Mouse (Mus musculus) retina, postnatal 7 days (tissue): Measurements from ENCODE around the gene Mtfmt.
A peak's percentile ranks its signal among the peaks of the same experiment; 100 is the strongest.

Experiments used
- DNase-seq: peaks from one replicate; pipeline ENCODE4 v3.0.0-alpha.2; 2012; ENCODE audit warnings: low read depth, low spot score

Gene Mtfmt

DNA sequence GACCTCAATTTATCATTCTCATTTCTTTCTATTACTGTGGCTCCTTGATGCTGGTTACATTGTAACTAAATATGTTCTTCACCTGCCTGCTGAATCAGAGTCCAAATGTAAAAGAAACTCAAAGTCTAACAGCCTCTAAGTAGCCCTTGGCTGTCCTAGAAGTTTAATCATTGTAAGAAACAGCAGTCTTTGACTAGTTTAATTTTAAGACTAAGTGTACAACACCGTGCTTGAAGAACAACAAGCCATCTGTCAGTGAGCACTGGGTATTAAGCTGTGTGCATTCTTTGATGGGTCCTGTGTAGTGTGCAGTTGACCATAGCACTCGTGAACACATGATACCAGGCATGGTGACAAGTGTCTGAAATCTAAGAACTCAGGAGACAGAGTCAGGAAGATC, 8.1 kb upstream of the Mtfmt start:
- DNase-seq = no peak

DNA sequence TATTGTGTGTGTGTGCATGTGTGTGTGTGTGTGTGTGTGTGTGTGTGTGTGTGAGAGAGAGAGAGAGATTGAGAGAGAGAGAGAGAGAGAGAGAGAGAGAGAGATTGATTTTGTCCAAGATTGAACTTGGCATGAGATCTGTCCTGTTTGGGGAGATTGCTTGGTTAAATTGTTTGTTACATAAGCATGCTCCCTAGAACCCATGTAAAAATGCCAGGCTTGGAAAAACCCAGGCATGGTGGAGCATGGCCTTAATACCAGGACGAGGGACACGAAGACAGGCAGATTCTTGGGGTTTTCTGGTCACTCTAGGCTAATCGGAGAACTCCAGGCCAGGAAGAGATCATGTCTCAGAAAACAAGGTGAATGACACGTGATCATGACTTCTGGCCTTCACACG, 7.6 kb upstream of the Mtfmt start:
- no peak for DNase-seq

DNA sequence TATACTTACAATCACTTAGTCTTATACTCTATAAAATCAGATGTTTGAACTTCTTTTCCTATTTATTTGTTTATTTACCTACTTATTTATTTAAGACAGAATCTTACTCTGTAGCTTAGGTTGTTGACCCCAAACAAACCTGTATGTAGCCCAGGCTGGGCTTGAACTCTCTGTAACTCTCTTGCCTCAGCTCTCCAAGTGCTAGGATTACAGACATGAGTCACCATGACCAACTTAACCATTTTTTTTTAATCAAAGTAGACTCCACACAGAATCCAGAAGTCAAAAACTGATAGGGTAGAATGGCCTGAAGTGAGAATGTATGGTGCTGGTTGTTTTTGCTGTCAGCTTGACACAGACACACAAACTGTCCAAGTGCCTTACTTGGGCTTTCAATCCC, 5.2 kb upstream of the Mtfmt start:
- no peak for DNase-seq

GRCm38 (mm10) chr9:65430921-65431320, 4.7 kb upstream of the Mtfmt start:
- no peak for DNase-seq

GRCm38 (mm10) chr9:65432236-65432635, 3.3 kb upstream of the Mtfmt start:
- DNase-seq = peak; percentile 79

- peak; percentile 9 for DNase-seq
Measured at GRCm38 (mm10) chr9:65434140-65434539, 1.4 kb upstream of the Mtfmt start.

DNA sequence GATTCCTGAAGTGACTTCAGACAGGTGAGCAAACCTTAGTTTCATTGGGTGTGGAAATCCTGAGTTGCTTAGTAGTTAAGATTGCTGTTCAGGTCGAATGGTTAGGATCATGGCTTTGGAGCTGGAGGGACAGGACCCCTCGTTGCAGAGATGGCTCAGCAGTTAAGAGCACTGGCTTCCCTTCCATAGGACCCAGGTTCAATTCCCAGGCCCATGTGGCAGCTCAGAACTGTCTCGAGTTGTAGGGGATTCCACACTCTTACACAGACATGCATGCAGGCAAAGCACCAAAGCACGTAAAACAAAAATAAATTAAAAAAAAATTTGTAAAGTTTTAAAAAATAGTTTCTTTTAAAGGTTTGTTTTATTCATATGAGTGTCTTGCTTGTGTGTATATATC, 371 bp upstream of the Mtfmt start:
- DNase-seq = no peak

- DNase-seq = no peak
Measured at GRCm38 (mm10) chr9:65444692-65445091, 9.1 kb downstream of the Mtfmt start.

DNA sequence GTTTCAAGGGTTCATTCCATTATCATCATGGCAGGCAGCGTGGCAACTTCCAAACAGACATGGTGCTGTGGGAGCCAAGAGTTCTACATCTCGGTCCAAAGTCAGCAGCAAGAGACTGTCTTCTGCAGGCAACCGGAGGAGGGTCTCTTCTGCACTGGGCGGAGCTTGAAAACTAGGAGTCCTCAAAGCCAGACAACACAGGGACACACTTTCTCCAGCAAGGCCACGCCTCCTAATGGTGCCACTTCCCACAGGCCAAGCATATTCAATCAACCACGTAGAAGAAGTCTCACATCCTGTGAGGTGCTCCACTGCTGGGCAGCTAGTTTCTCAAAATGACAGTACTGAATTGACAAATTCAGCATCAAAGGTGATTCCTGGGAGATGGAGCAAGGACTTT, 12.4 kb downstream of the Mtfmt start:
- DNase-seq = no peak

GRCm38 (mm10) chr9:65458975-65459374, 23.4 kb downstream of the Mtfmt start:
- no peak for DNase-seq

- no peak for DNase-seq
Measured at GRCm38 (mm10) chr9:65460198-65460597, 24.6 kb downstream of the Mtfmt start.

GRCm38 (mm10) chr9:65460732-65461442, 25.3 kb downstream of the Mtfmt start, which contains the start of gene Spg21:
TSS of gene Spg21 (plus strand) at chr9:65460947.
- peak; percentile 89 for DNase-seq

GRCm38 (mm10) chr9:65462544-65462943, 27.0 kb downstream of the Mtfmt start:
- no peak for DNase-seq

GRCm38 (mm10) chr9:65464161-65464560, 28.6 kb downstream of the Mtfmt start:
- no peak for DNase-seq

GRCm38 (mm10) chr9:65465241-65465640, 29.7 kb downstream of the Mtfmt start:
- no peak for DNase-seq

DNA sequence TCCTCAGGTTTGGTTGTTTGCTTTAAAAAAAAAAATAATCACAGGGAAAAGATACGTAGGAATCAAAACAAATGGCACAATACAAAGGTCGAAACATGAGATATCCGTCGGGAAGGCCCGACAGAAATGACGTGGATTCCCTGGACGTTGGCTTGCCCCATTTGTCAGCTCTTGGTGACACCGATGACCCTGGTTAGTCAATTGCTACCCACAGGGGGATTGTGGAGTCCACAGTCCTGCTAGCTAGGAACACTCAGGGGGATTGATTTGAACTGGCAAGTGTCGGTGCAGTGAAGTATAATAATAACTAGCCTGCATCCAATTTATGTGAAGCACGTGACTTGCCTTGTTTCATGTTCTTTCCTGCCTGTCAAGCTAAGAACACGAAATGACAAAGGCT, 32.1 kb downstream of the Mtfmt start:
- no peak for DNase-seq

GRCm38 (mm10) chr9:65472769-65473168, 37.2 kb downstream of the Mtfmt start:
- no peak for DNase-seq

DNA sequence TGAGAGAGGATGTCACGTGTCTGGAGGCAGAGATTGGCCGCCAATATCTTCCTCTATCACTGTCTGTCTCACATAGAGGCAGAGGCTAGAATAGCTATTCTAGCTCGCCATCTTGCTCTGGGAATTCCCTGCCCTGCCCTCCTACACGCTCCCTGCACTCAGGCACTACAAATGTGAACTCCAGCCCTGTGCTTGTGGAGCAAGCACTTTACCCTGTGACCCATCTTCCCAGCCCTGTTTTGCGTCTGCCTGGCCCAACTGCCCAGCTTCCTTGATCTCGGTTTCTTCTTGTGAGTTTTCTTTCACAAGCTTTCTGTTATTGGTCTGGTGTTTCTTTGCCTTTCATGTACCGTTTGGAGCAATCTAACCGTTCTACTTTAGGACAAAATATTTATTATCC, 43.6 kb downstream of the Mtfmt start:
- no peak for DNase-seq

DNA sequence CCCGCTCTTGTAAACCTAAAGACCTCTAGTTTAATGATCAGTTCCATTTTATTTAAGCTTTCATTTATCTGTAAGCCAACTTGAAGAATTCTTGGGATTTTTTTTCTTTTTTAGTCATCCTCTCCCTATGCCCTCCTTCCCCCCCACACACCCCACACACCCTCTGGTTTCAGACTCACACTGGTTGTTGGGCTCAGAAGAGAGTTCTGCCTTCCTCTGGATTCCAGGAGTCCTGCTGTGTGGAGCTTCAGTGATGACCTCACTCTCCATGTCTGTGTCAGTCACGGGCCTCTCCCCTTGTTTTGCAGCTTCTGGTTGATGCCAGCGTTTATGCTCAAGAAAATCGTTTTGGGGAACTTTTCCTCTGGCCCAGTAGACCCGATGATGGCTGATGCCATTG, 44.5 kb downstream of the Mtfmt start:
- no peak for DNase-seq

- DNase-seq = no peak
Measured at GRCm38 (mm10) chr9:65491476-65491875, 55.9 kb downstream of the Mtfmt start.

DNA sequence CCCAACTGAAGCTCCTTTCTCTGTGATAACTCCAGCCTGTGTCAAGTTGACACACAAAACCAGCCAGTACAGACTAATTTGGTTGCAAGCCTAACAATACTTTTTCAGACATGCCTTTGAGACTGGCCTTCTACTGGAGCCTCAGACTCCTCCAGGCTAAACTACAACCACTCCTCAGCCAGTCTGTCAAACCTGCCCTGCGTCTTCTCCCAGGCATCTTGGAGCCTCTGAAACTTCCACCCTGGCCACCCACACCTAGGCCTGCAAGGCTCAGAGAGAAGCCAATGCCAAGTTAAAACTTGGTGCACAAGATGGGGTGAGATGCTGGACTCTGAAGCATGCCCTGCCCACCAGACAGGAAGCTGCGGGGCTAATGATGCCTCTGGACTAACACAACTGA, 56.8 kb downstream of the Mtfmt start:
- DNase-seq = no peak

GRCm38 (mm10) chr9:65492851-65493250, 57.3 kb downstream of the Mtfmt start:
- DNase-seq = no peak

DNA sequence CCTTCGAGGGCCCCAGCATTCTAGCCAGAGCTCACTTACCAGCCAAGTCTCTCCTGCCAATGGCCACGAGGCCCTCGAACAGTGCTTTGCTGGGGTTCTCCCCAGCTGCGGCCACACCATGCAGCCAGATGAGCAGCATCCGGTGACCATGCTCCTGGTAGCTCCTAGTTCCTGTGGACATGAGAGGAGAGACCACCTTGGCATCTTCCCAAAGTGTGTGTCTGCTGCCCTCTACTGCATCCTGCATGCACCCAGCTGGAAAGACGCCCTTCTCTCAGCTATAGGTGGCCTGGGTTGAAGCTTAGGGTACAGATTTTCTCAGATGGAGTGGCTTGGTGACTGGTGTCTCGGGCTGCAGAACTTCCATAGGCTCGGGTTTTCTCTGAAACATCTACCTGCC, 66.6 kb downstream of the Mtfmt start:
- DNase-seq = peak; percentile 17
